Mouse (Mus musculus) retina, postnatal 1 day (tissue): ENCODE measurements at regions not wholly inside any gene's neighbourhood (a gene's known extent, or its start where the extent isn't known, plus 50 kb on each side); places are given as distances from the start of the nearest gene placed in this dataset.
A peak's percentile ranks its signal among the peaks of the same experiment; 100 is the strongest.

Experiments
- DNase-seq: peaks from one replicate; pipeline ENCODE4 v3.0.0-alpha.2; 2012

DNA sequence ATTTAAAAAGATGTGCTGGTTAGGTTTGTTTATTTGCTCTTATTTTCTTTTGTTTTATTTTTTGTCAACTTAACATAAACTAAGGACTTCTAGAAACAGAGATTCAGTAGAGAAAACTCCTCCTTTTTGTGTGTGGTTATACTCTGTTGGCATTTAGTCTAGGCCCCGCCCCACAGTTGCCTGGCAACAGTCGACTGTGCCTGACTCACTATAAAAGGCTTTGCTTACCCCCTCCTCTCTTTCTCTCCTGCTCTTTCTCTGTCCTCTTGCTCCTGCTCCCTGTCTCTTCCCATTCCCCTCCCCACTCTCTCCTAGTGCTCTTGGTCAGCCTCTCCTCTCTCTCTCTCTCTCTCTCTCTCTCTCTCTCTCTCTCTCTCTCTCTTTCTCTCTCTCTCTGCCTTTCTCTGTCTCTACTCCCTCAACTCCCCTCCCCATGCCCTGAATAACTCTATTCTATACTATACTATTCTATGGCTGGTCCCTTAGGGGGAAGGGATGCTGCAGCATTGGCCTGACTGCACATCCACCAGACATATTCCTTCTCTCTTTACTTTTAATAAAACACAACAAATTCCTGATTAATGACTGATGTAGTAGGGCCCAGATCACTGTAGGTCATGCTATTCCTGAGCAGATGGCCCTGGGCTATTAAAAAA is 76.6 kb upstream of the Fscb start:
- peak; percentile 11 for DNase-seq

DNA sequence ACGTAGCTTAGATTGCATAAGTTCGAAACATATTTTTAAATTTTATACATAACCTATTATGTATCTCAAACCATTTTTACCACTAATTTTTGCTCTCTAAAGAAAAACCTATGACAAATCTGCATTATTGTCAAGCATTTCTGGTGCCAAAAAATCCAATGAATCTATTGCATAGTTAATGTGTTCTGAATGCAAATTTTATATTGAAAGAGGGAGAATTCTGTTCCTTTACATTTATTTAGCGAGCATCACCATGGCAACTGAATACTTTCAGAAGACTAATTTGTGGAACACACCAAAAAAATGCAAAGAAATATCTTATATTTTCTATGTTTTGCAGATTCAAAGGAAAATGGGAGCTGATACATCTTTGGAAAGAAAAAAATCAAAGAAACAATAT is 66.6 kb upstream of the Fscb start:
- DNase-seq: no peak
